Mouse (Mus musculus) frontal cortex, postnatal 25 days (tissue): ENCODE data around the gene 9430097D07Rik.

ENCODE experiments used
- DNase-seq, 2 experiments: peaks; one replicate each; pipeline ENCODE4 v3.0.0; 2022; ENCODE audit warnings: low spot score in 2 of 2

The 9430097D07Rik gene

GRCm38 (mm10) chr2:32534733-32535471, 40.6 kb downstream of the 9430097D07Rik start, which contains the start of gene Fam102a:
Gene Fam102a (plus strand): TSS chr2:32535332.
- DNase-seq, result peak; percentile 97 to 98

GRCm38 (mm10) chr2:32534061-32534732, 41.3 kb downstream of the 9430097D07Rik start:
- no peak for DNase-seq

- no peak for DNase-seq
Observed at GRCm38 (mm10) chr2:32533163-32533562, 42.3 kb downstream of the 9430097D07Rik start.

- no peak for DNase-seq
Observed at GRCm38 (mm10) chr2:32530479-32530878, 45.0 kb downstream of the 9430097D07Rik start.

- DNase-seq, result no peak
Observed at GRCm38 (mm10) chr2:32528326-32528725, 47.2 kb downstream of the 9430097D07Rik start.

- DNase-seq, result no peak
Observed at GRCm38 (mm10) chr2:32527468-32527966, 48.0 kb downstream of the 9430097D07Rik start.

- DNase-seq, result no peak
Observed at GRCm38 (mm10) chr2:32525816-32526215, 49.7 kb downstream of the 9430097D07Rik start.

- DNase-seq, result no peak
Observed at GRCm38 (mm10) chr2:32524536-32525031, 50.9 kb downstream of the 9430097D07Rik start.
